Mouse (Mus musculus) midbrain, embryonic 16.5 days (tissue): Measurements from ENCODE around the gene Capg. TPM values are rescaled to one million over a fixed set of nuclear protein-coding genes. Genes with fewer than 3 reads are reported as not detected.
A peak's percentile ranks its signal among the peaks of the same experiment; 100 is the strongest.

Experiments used
- ATAC-seq: fragments of 200-750 bp; cut with Nextera tagmentation; 2 replicates; pipeline ENCODE4 v1.8.0; 2017; ENCODE audit warnings: moderate TSS enrichment
- H3K27ac ChIP-seq: fragments of 300-500 bp; sonication (generic); 2 replicates; pipeline ENCODE4 v1.5.1; 2014; ENCODE audit warnings: mild to moderate bottlenecking, low read length, mixed read lengths
- H3K27me3 ChIP-seq: fragments of 300-500 bp; sonication (generic); 2 replicates; pipeline ENCODE4 v1.6.1; 2014; ENCODE audit warnings: low read depth, low read length, mixed read lengths; ENCODE audit not compliant: control insufficient read depth, insufficient read depth
- H3K36me3 ChIP-seq: fragments of 300-500 bp; sonication (generic); 2 replicates; pipeline ENCODE4 v1.6.1; 2014; ENCODE audit warnings: mild to moderate bottlenecking, low read length, moderate library complexity, mixed read lengths; ENCODE audit not compliant: control insufficient read depth, insufficient read depth
- H3K4me1 ChIP-seq: fragments of 300-500 bp; sonication (generic); 2 replicates; pipeline ENCODE4 v1.6.1; 2014; ENCODE audit warnings: mild to moderate bottlenecking, low read length, mixed read lengths; ENCODE audit not compliant: control insufficient read depth, insufficient read depth
- H3K4me2 ChIP-seq: fragments of 300-500 bp; sonication (generic); 2 replicates; pipeline ENCODE4 v1.6.1; 2014; ENCODE audit warnings: mild to moderate bottlenecking, low read length, mixed read lengths
- H3K4me3 ChIP-seq: fragments of 300-500 bp; sonication (generic); 2 replicates; pipeline ENCODE4 v1.5.1; 2014; ENCODE audit warnings: low read depth, mild to moderate bottlenecking, low read length, moderate library complexity, mixed read lengths
- H3K9ac ChIP-seq: fragments of 300-500 bp; sonication (generic); 2 replicates; pipeline ENCODE4 v1.6.1; 2014; ENCODE audit warnings: low read depth, low read length, mixed read lengths
- H3K9me3 ChIP-seq: fragments of 300-500 bp; sonication (generic); replicated peaks from 2 replicates; pipeline ENCODE4 v1.6.1; 2014; ENCODE audit warnings: mild to moderate bottlenecking, low read length, mixed read lengths; ENCODE audit not compliant: control insufficient read depth, poor library complexity, severe bottlenecking
- WGBS: fragments of 180-500 bp; shearing (Covaris S2); extraction: QIAGEN DNeasy Blood & Tissue Kit; methylation state at CpG from one replicate; pipeline ENCODE4 v1.1.7; 2014; 5-methylcytosine and 5-hydroxymethylcytosine counted together
- polyA plus RNA-seq: library from polyadenylated mRNA; unstranded; fragments of >200 nt; fragmentation: Nextera tagmentation; extraction: Ambion mirVana; gene quantifications from 2 replicates; pipeline ENCODE4 v1.2.1, GENCODE M21; 2015

Capg gene
- polyA plus RNA-seq, 1 experiment from 2014 or later = 6.8 TPM

- H3K27ac ChIP-seq = peak overlapping the region; percentile 94
- H3K36me3 ChIP-seq = no peaks in the 10 kb centered on the region
- peaks cover 25% of the 10 kb centered on the region for H3K4me1 ChIP-seq
- peak overlapping the region; percentile 64 for H3K4me2 ChIP-seq
- ATAC-seq = peak; percentile 89
- peak overlapping the region; percentile 26 for H3K4me3 ChIP-seq
- no peaks in the 10 kb centered on the region for H3K9me3 ChIP-seq
- no peaks in the 10 kb centered on the region for H3K27me3 ChIP-seq
- peak overlapping the region; percentile 70 for H3K9ac ChIP-seq
- WGBS = 2% methylated on average over 33 of the region's 33 CpGs
Measured at GRCm38 (mm10) chr6:72512386-72513070, 31.7 kb upstream of the Capg start.

- H3K27me3 ChIP-seq = no peaks in the 10 kb centered on the region
- H3K9me3 ChIP-seq = no peaks in the 10 kb centered on the region
- H3K4me3 ChIP-seq = 0 out of 2 replicates have a peak overlapping the region, but pooled peaks have one; percentile 26
- peak; percentile 12 for ATAC-seq
- 28% methylated on average over 7 of the region's 7 CpGs for WGBS
- peak overlapping the region; percentile 94 for H3K27ac ChIP-seq
- H3K4me2 ChIP-seq = peak overlapping the region; percentile 64
- peaks cover 25% of the 10 kb centered on the region for H3K4me1 ChIP-seq
- H3K9ac ChIP-seq = peak overlapping the region; percentile 70
- H3K36me3 ChIP-seq = no peaks in the 10 kb centered on the region
Measured at GRCm38 (mm10) chr6:72513071-72513440, 31.1 kb upstream of the Capg start.

- Histone ChIP-seq H3K4me1 (peaks cover 49% of the 10 kb centered on the region), H3K27me3 (no peaks in the 10 kb centered on the region), H3K9ac (no peak overlapping the region), H3K4me2 (no peak overlapping the region), H3K27ac (no peak overlapping the region), H3K36me3 (no peaks in the 10 kb centered on the region), H3K9me3 (no peaks in the 10 kb centered on the region), H3K4me3 (no peak overlapping the region)
- ATAC-seq = no peak
- WGBS = 92% methylated on average over 6 of the region's 6 CpGs
Measured at GRCm38 (mm10) chr6:72515644-72516043, 28.5 kb upstream of the Capg start.

- ATAC-seq = no peak
- Histone ChIP-seq H3K9ac (no peak overlapping the region; the same call in 1 of the 2 replicates), H3K27ac (peak overlapping the region; percentile 95), H3K27me3 (no peaks in the 10 kb centered on the region), H3K4me2 (peak overlapping the region; percentile 55), H3K36me3 (no peaks in the 10 kb centered on the region), H3K4me1 (peaks cover 32% of the 10 kb centered on the region), H3K9me3 (no peaks in the 10 kb centered on the region), H3K4me3 (no peak overlapping the region)
- 73% methylated on average over 1 of the region's 1 CpGs for WGBS
Measured at GRCm38 (mm10) chr6:72518842-72519241, 25.3 kb upstream of the Capg start.

- 14% methylated on average over 8 of the region's 8 CpGs for WGBS
- Histone ChIP-seq H3K27ac (peak overlapping the region; percentile 95), H3K27me3 (no peaks in the 10 kb centered on the region), H3K4me2 (peak overlapping the region; percentile 55), H3K9me3 (no peaks in the 10 kb centered on the region), H3K4me3 (peak overlapping the region; percentile 11; the same call in 1 of the 2 replicates), H3K9ac (peak overlapping the region; percentile 35; the same call in 1 of the 2 replicates), H3K4me1 (peaks cover 29% of the 10 kb centered on the region), H3K36me3 (no peaks in the 10 kb centered on the region)
- ATAC-seq = peak; percentile 57
Measured at GRCm38 (mm10) chr6:72519303-72519702, 24.9 kb upstream of the Capg start.

- peak overlapping the region; percentile 11; the same call in 1 of the 2 replicates for H3K4me3 ChIP-seq
- peak overlapping the region; percentile 50 for H3K9ac ChIP-seq
Measured at GRCm38 (mm10) chr6:72519892-72520663, 24.1 kb upstream of the Capg start.

GRCm38 (mm10) chr6:72520904-72521303 is 23.3 kb upstream of the Capg start:
- 89% methylated on average over 5 of the region's 5 CpGs for WGBS
- Histone ChIP-seq H3K27ac (peak overlapping the region; percentile 95), H3K36me3 (no peaks in the 10 kb centered on the region), H3K4me1 (peaks cover 29% of the 10 kb centered on the region), H3K9ac (no peak overlapping the region; the same call in 1 of the 2 replicates), H3K27me3 (no peaks in the 10 kb centered on the region), H3K9me3 (no peaks in the 10 kb centered on the region), H3K4me2 (no peak overlapping the region), H3K4me3 (no peak overlapping the region)
- ATAC-seq = no peak

More at GRCm38 (mm10) chr6:72519892-72520663, 24.1 kb upstream of the Capg start:
- peak; percentile 91 for ATAC-seq
- H3K27me3 ChIP-seq = no peaks in the 10 kb centered on the region
- H3K36me3 ChIP-seq = no peaks in the 10 kb centered on the region
- no peaks in the 10 kb centered on the region for H3K9me3 ChIP-seq
- H3K4me2 ChIP-seq = peak overlapping the region; percentile 55
- 1% methylated on average over 10 of the region's 10 CpGs for WGBS
- H3K27ac ChIP-seq = peak overlapping the region; percentile 95
- H3K4me1 ChIP-seq = peaks cover 29% of the 10 kb centered on the region

GRCm38 (mm10) chr6:72521607-72522006 is 22.6 kb upstream of the Capg start, which contains the start of gene Sh2d6:
TSS of gene Sh2d6 (minus strand) at chr6:72521707.
- Histone ChIP-seq H3K4me1 (peaks cover 29% of the 10 kb centered on the region), H3K4me3 (no peak within 1 kb of the TSS), H3K9ac (no peak within 1 kb of the TSS; the same call in 1 of the 2 replicates), H3K36me3 (no peaks in the 10 kb centered on the region), H3K4me2 (no peak within 1 kb of the TSS), H3K27me3 (no peaks in the 10 kb centered on the region), H3K9me3 (no peaks in the 10 kb centered on the region), H3K27ac (peak within 1 kb of the TSS; percentile 95)
- no peak for ATAC-seq
- 92% methylated on average over 5 of the region's 5 CpGs for WGBS

- H3K27ac ChIP-seq = no peak overlapping the region
- no peaks in the 10 kb centered on the region for H3K9me3 ChIP-seq
- H3K36me3 ChIP-seq = no peaks in the 10 kb centered on the region
- peaks cover 29% of the 10 kb centered on the region for H3K4me1 ChIP-seq
- H3K27me3 ChIP-seq = no peaks in the 10 kb centered on the region
- no peak overlapping the region for H3K9ac ChIP-seq
- no peak overlapping the region for H3K4me3 ChIP-seq
- WGBS = 83% methylated on average over 5 of the region's 5 CpGs
- no peak overlapping the region for H3K4me2 ChIP-seq
- ATAC-seq = no peak
Measured at GRCm38 (mm10) chr6:72522288-72522687, 21.9 kb upstream of the Capg start.
